Mouse (Mus musculus): ENCODE data around the gene 1700029H14Rik.

- TF ChIP-seq GATA1 (IDR thresholded peaks at IDR 0.05; ENCODE audit: borderline replicate concordance, low read length) (no peak), FLI1 (IDR thresholded peaks at IDR 0.05; ENCODE audit: low read length) (no peak)
These were observed 48.5 kb downstream of the 1700029H14Rik start for GRCm38 (mm10) chr8:13513556-13514370.
